Mouse (Mus musculus) thymus, adult 2 months (tissue): ENCODE measurements at regions not wholly inside any gene's neighbourhood (a gene's known extent, or its start where the extent isn't known, plus 50 kb on each side); places are given as distances from the start of the nearest gene placed in this dataset.

Experiments
- DNase-seq: peaks from one replicate; pipeline ENCODE4 v3.0.0; 2021
- H3K27ac ChIP-seq: fragments of 200-500 bp; 2 replicates; pipeline ENCODE4 v1.5.1; 2012; ENCODE audit warnings: low read length, control low read depth; ENCODE audit not compliant: control insufficient read depth, insufficient read depth
- H3K27me3 ChIP-seq: fragments of 200-500 bp; 2 replicates; pipeline ENCODE4 v1.6.1; 2012; ENCODE audit warnings: mild to moderate bottlenecking, low read length, moderate library complexity, mixed read lengths; ENCODE audit not compliant: control insufficient read depth, insufficient read depth
- H3K36me3 ChIP-seq: fragments of 200-500 bp; 2 replicates; pipeline ENCODE4 v1.6.1; 2012; ENCODE audit warnings: mild to moderate bottlenecking, low read length, moderate library complexity; ENCODE audit not compliant: control insufficient read depth, insufficient read depth
- H3K4me1 ChIP-seq: fragments of 200-500 bp; replicated peaks from 2 replicates; pipeline ENCODE4 v1.6.1; 2012; ENCODE audit warnings: low read length; ENCODE audit not compliant: control insufficient read depth, insufficient read depth
- H3K4me3 ChIP-seq: fragments of 200-500 bp; 2 replicates; pipeline ENCODE4 v1.5.1; 2012; ENCODE audit warnings: mild to moderate bottlenecking, low read length, control low read depth, moderate library complexity; ENCODE audit not compliant: control insufficient read depth, insufficient read depth
- CTCF ChIP-seq: fragments of 200-500 bp; IDR thresholded peaks from 2 replicates; pipeline ENCODE4 v1.5.1; 2012; ENCODE audit warnings: mild to moderate bottlenecking, control low read depth, low read length, moderate library complexity, borderline replicate concordance; ENCODE audit not compliant: control insufficient read depth, poor library complexity, insufficient read depth; ENCODE audit errors: extremely low read depth
- POLR2A ChIP-seq: fragments of 200-500 bp; IDR thresholded peaks from 2 replicates; pipeline ENCODE4 v1.6.1; 2012; ENCODE audit warnings: mild to moderate bottlenecking, low read length, control low read depth, moderate library complexity; ENCODE audit not compliant: control insufficient read depth, poor library complexity, insufficient read depth; ENCODE audit errors: extremely low read depth
- WGBS: fragments of 180-500 bp; shearing (Covaris S2); methylation state at CpG from one replicate; pipeline ENCODE4 v1.1.7; 2018; 5-methylcytosine and 5-hydroxymethylcytosine counted together

DNA sequence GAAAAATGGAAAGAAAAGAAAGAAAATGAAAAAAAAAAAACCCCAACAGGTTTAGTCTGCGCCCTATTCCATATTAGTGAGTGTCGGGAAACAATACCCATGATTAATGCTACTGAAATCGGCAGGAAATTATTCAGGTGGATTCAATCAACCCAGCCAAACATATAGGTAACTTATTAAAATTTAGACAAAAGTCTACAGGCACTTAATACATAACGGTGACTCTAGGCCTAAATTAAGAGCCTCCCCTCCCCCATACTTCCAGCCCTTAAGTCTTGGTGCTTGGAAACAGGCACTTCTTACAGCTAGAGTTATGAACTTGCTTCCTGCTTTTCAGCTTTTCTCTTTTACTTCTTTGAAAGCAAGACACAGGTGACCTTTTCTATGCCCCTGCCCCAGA, 74.7 kb upstream of the Spag17 start:
- WGBS: 86% methylated on average over 4 of the region's 4 CpGs
- H3K36me3 ChIP-seq: no peaks in the 10 kb centered on the region
- H3K4me3 ChIP-seq: no peak overlapping the region
- H3K27ac ChIP-seq: no peak overlapping the region
- H3K27me3 ChIP-seq: no peaks in the 10 kb centered on the region
- H3K4me1 ChIP-seq: no peaks in the 10 kb centered on the region
- no peak for DNase-seq
- TF ChIP-seq POLR2A (no peak), CTCF (no peak)

DNA sequence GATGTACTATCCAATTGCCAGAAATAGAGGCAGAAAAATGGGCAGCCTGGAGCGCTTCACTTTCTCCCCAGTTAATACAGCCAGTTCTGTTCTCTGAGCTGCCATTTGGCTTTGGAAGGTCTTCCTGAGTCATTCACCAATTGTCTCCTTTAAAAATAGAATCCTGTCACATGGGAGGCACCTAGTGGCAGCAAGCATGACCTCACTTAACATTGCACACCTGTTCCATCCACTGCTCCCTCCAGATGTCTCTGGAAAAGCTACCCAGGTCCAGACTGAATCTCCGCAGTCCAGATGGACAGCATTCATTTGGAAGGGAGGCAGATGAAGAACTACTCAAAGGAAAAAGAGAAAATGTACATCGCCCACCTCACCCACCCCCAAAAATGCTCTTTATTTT, 73.9 kb upstream of the Spag17 start:
- DNase-seq: no peak
- H3K4me1 ChIP-seq: no peaks in the 10 kb centered on the region
- TF ChIP-seq CTCF (no peak), POLR2A (no peak)
- no peaks in the 10 kb centered on the region for H3K36me3 ChIP-seq
- H3K27me3 ChIP-seq: no peaks in the 10 kb centered on the region
- no peak overlapping the region for H3K27ac ChIP-seq
- 87% methylated on average over 3 of the region's 3 CpGs for WGBS
- H3K4me3 ChIP-seq: no peak overlapping the region

DNA sequence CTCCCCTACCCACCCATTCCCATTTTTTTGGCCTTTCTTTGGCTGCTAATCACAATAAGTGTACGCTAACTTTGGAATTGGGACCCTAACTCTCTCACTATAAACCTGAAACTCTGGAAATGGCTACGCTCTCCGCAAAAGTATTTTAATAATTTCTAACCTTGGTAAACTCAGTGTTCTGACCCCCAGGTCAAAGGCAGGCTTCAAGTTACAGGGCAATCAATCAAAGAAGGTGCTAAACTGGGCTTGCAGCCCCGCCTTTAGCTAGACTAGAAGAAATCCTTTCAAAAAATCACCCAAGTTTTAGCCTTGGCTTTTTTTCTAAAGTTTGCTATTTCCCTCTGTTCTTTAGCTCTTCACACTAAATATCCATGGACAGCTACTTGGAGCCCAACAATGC, 72.4 kb upstream of the Spag17 start:
- WGBS: 84% methylated on average over 4 of the region's 4 CpGs
- H3K27ac ChIP-seq: no peak overlapping the region
- no peak for TF ChIP-seq POLR2A
- no peak for TF ChIP-seq CTCF
- no peak for DNase-seq
- no peaks in the 10 kb centered on the region for H3K36me3 ChIP-seq
- H3K4me1 ChIP-seq: no peaks in the 10 kb centered on the region
- no peaks in the 10 kb centered on the region for H3K27me3 ChIP-seq
- no peak overlapping the region for H3K4me3 ChIP-seq

DNA sequence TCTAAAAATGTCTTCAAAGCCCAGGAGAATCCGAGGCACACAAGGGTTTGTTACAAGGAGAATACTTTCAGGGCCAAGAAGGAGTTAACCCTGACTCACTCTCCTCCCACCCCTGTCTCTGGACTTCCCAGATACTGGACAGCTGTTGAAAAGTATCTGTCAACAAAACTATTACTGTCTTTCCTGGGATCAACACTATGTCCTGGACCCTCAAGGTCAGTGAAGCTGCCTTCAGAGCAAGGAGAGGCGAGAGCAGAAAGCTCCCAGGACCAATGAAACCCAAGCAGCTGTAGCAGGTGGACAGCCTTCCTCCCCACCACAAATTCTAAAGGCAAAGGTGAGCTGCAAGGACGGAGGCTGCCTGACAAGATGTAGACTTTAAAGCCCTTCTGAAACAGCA, 70.1 kb upstream of the Spag17 start:
- 71% methylated on average over 3 of the region's 3 CpGs for WGBS
- DNase-seq: no peak
- Histone ChIP-seq H3K27me3 (no peaks in the 10 kb centered on the region), H3K27ac (no peak overlapping the region), H3K4me1 (no peaks in the 10 kb centered on the region), H3K36me3 (no peaks in the 10 kb centered on the region), H3K4me3 (no peak overlapping the region)
- TF ChIP-seq CTCF (no peak), POLR2A (no peak)

DNA sequence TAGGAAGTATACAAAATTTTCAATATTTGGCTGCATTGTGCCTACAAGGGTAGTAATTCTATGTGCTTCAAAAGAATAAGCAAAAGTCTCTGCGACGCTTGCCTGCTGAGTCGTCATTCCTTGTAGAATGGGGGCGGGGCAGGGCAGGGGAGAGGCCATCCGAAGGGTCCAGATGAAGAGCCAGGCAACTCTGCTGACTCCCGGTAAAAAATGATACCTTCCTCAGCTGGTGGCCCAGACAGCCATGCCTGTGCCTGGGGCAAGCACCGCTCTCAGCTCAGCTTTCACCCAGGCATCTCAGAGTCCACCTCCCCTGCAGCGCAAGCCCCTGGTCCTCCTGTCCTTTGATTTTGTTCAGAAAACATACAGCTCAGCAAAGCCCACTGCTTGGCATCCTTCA, 67.2 kb upstream of the Spag17 start:
- TF ChIP-seq CTCF: no peak
- no peak for TF ChIP-seq POLR2A
- no peak overlapping the region for H3K4me3 ChIP-seq
- no peak for DNase-seq
- H3K27ac ChIP-seq: no peak overlapping the region
- WGBS: 61% methylated on average over 8 of the region's 8 CpGs
- no peaks in the 10 kb centered on the region for H3K36me3 ChIP-seq
- no peaks in the 10 kb centered on the region for H3K27me3 ChIP-seq
- no peaks in the 10 kb centered on the region for H3K4me1 ChIP-seq

DNA sequence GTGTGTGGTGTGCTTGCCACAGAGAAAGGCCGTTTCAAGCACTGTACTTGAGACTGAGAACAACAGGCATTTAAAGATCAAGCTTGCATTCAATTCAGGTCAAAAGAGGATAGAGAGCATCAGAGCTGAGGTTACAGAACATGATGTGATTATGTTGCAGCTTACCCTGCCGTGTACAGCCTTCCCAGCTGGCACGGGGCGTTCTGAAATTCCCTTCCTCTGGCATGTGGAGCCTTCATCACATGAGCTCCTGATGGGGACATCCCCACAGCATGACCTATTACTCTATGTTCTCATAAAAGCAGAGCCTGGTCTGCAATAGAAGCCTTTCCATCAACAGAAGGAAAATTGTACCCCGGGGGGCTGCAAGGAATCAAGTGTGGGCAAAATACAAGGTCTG, 62.5 kb upstream of the Spag17 start:
- no peak for DNase-seq
- no peak overlapping the region for H3K4me3 ChIP-seq
- no peak for TF ChIP-seq CTCF

DNA sequence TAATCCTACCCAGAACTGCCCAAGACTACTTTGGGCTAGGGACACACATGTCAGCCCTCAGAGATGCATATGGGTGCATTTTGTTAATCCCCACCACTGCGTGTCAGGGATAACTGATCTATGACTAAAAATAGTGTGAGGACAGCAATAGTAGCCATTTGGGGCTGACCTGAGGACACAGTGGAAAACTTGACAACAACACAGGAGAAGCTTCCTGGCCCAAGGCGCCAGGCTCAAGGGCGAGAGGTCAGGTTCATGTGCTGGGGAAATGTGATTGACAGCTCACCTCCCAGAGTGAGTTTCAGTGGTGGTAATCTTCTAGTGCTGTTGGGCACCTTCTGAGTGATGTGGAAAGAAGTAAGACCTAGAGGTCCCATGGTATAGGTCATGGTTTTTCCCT, 62.0 kb upstream of the Spag17 start:
- H3K4me1 ChIP-seq: no peaks in the 10 kb centered on the region
- TF ChIP-seq POLR2A (no peak), CTCF (no peak)
- no peak overlapping the region for H3K27ac ChIP-seq
- whole genome bisulfite sequencing: 93% methylated on average over 3 of the region's 3 CpGs
- H3K27me3 ChIP-seq: no peaks in the 10 kb centered on the region
- no peak for DNase-seq
- H3K4me3 ChIP-seq: no peak overlapping the region
- H3K36me3 ChIP-seq: no peaks in the 10 kb centered on the region

More for the DNA sequence above, 62.5 kb upstream of the Spag17 start:
- Histone ChIP-seq H3K27me3 (no peaks in the 10 kb centered on the region), H3K27ac (no peak overlapping the region), H3K36me3 (no peaks in the 10 kb centered on the region), H3K4me1 (no peaks in the 10 kb centered on the region)
- 94% methylated on average over 5 of the region's 5 CpGs for WGBS
